Mouse (Mus musculus) CH12.LX (cell line): ENCODE measurements around the gene Mrpl51.

ENCODE experiments used
- CTCF ChIP-seq, 2 experiments: IDR thresholded peaks in 1 of 2; conservative IDR thresholded peaks in 1 of 2; 2 replicates each; pipeline ENCODE4 v1.5.1; 2011 to 2012; ENCODE audit warnings: low read depth in 2 of 2, low read length in 2 of 2, improper control_type of control experiment in 1 of 2, inconsistent platforms in 1 of 2, mild to moderate bottlenecking in 1 of 2, moderate library complexity in 1 of 2
- EP300 ChIP-seq: IDR thresholded peaks from 2 replicates; pipeline ENCODE4 v1.6.1; 2011; ENCODE audit warnings: low read length, improper control_type of control experiment
- JUND ChIP-seq: conservative IDR thresholded peaks from 2 replicates; pipeline ENCODE4 v1.6.1; 2011; ENCODE audit warnings: low read depth, low read length, improper control_type of control experiment
- MAZ ChIP-seq: IDR thresholded peaks from 2 replicates; pipeline ENCODE4 v1.6.1; 2012; ENCODE audit warnings: low read depth, mild to moderate bottlenecking, inconsistent platforms, low read length, improper control_type of control experiment, moderate library complexity
- POLR2A ChIP-seq: IDR thresholded peaks from 2 replicates; pipeline ENCODE4 v1.6.1; 2011; ENCODE audit warnings: low read depth, mild to moderate bottlenecking, improper control_type of control experiment, low read length
- UBTF ChIP-seq: IDR thresholded peaks from 2 replicates; pipeline ENCODE4 v1.6.1; 2012; ENCODE audit warnings: low read depth, mild to moderate bottlenecking, inconsistent platforms, low read length, improper control_type of control experiment, moderate library complexity

GRCm38 (mm10) chr6:125244551-125244950 lies 53.0 kb downstream of the Mrpl51 start:
- TF ChIP-seq CTCF (conservative IDR thresholded peaks at IDR 0.05 in 1 of 2, IDR thresholded peaks at IDR 0.05 in 1 of 2; ENCODE audit: low read depth in 2 of 2, low read length in 2 of 2) = no peak
- no peak for TF ChIP-seq POLR2A
- TF ChIP-seq EP300 = no peak
- no peak for TF ChIP-seq UBTF
- no peak for TF ChIP-seq JUND
- no peak for TF ChIP-seq MAZ
